Mouse (Mus musculus) ES-E14 (cell line): ENCODE measurements around the gene Cfap69.

Source experiments
- CHD2 ChIP-seq: IDR thresholded peaks from 2 replicates; pipeline ENCODE4 v1.6.1; 2014; ENCODE audit warnings: mild to moderate bottlenecking, low read depth, low read length, inconsistent platforms
- HCFC1 ChIP-seq: IDR thresholded peaks from 2 replicates; pipeline ENCODE4 v1.6.1; 2012; ENCODE audit warnings: low read length, inconsistent platforms, borderline replicate concordance; ENCODE audit not compliant: insufficient read depth
- MAFK ChIP-seq: IDR thresholded peaks from 2 replicates; pipeline ENCODE4 v1.6.1; 2014; ENCODE audit warnings: mild to moderate bottlenecking, low read depth, low read length, inconsistent platforms; ENCODE audit not compliant: insufficient read depth
- ZC3H11A ChIP-seq: IDR thresholded peaks from 2 replicates; pipeline ENCODE4 v1.6.1; 2012; ENCODE audit warnings: low read depth, mild to moderate bottlenecking, inconsistent platforms, low read length, borderline replicate concordance
- ZNF384 ChIP-seq: IDR thresholded peaks from 2 replicates; pipeline ENCODE4 v1.6.1; 2012; ENCODE audit warnings: low read depth, low read length, inconsistent platforms

DNA sequence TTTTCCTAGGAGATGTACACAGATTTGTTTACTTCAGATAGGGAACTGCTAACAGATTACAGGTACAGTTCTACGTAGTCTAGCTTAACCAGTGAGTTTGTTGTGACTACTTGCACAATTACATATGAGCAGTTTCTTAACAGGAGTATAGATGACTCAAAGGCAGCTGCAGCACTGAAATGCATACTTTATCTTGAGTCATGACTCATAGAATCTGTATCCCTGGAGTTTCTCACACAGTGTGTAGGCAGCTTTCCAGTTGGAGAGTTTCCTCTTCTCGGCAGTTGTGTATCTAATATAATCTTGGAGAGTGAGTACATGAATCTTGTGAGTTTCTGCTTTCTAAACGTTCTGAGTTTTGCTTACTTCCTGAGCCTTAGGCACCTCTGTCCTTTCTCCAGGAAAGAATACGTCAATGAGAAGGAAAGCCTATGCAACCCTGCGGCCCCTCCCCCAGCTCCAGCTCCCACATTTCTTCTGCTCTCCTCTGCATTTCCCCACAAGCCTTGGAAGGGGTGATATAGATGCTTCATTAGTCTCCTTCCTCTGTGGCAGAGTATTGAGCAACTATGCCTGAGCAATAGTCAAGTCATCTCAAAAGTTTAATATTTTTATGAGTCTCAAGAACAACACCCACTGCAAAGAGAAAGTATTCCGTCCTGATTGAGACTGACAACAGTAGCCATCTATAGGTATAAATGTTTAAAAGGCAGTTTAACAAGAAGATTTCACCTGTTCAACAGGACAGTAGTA, 15.0 kb downstream of the Cfap69 start:
- no peak for TF ChIP-seq MAFK
- TF ChIP-seq ZNF384 = no peak
- no peak for TF ChIP-seq HCFC1
- no peak for TF ChIP-seq ZC3H11A
- no peak for TF ChIP-seq CHD2
